Mouse (Mus musculus): ENCODE results near the gene Il5ra.
A peak's percentile ranks its signal among the peaks of the same experiment; 100 is the strongest.

Gene Il5ra

DNA sequence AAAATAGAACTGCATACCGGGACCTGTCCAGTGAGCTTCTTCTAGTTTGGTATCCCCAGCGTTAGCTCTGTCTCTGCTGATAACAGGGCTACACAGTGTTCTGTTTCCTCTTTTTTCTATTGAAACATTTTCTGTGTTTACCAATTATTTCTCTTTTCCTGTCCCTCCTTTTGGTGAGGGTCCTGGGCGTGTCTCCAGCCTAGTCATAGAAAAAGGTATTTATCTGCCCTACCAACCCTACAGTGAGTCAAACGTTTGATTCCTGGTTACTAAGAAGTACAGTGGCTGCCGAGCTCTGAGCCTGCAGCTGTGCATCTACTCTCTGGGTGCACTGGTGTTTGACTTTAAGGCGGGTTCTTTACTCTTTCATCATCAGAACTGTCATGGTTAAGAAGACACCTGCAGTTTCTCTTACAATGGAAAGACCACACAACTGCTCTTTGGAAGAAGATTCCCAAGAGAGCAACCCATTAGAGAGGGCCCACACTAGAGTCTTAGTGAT is at the start of gene Il5ra:
Gene Il5ra, minus strand, starts transcription at position 151 of the 502 bp plus-strand sequence.
- no peak for DNase-seq (ENCODE audit: low read depth)

DNA sequence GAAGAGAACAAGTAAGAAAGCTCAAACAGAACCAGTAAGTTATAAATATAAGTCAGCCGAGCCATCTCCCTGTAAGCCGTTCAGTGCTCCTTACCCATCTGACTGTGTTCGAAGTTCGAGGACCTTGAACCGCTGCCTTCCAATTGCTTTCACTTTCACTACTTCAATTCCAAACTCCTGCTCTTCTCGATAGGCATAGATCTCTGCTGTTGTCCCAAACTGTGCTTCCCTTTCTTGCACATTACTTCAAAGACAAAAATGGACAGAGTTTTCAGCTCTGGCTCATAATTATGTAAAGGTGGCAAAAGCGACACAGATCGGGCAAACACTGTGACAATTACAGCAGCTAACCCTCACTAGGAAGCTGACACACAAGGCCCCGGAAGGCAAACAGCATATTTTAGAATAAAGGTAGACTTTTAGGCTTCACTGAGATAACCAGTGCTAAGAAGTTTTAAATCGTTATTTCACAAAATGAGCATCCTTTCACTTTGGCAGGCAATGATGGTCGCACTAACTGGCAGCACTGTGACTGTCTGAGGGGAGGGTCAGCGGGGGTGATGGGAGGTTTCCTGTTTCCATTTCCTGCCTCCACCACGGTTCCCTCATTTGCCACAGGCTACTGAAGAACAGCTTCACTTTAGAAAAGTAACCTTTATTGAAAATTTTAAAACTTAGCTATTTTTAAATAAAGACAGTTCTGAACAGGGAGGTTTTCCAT is 45.4 kb upstream of the Il5ra start:
- no peak for DNase-seq (ENCODE audit: low read depth)

DNA sequence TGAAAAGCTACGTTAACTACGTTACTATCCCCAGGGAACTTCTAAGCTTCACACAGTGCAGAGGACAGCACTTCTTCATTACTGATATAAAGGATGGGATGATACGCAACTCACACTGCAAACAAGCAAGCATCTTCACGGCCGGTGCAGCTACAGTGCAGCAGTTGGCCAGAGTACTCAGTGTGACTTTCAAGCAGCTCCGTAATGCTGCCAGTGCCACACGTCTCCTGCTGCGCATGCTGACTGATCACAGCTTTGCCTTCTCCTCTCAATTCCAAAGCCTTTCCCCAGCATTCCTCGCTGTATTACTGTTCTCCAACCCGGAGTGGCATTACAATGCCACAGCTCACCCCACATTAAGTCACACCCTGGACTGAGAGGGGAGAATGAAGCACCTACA is 44.8 kb upstream of the Il5ra start:
- no peak for DNase-seq (ENCODE audit: low read depth)

DNA sequence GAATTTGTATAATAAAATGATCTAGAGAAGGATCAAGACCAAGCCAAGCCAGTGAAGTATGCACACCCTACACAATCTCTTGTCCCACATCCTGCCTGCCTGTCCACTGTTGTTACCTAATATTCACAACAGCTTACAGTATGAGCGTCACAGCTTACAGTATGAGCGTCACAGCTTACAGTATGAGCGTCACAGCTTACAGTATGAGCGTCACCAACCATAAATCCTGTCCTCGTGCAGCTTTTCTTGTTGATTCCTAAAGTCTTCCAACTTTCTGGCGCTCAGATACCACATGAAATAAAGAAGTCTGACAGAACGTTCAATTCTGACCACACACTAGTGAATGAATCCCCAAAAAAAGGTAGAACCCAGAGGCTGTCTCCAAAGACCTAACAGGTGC is 44.3 kb upstream of the Il5ra start:
- DNase-seq (ENCODE audit: low read depth): no peak

DNA sequence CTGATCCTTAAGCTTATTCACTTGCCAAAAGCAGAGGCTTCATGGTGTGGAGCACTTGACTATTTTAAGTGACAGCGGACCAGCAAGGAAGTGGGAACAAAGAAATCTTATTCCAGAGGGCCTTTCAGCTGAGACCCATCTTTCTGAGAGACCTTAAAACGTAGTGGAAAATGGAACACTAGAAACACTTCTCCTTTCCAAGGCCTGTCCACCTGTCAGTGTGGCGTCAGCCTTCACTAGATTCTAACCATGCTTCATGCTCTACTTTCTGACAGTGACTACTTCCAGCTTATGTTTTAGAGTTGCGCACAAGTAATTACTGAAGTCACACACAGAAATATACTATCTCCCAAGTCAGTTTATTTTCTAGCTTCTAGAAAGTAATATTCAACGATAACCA is 43.6 kb upstream of the Il5ra start:
- no peak for DNase-seq (ENCODE audit: low read depth)

DNA sequence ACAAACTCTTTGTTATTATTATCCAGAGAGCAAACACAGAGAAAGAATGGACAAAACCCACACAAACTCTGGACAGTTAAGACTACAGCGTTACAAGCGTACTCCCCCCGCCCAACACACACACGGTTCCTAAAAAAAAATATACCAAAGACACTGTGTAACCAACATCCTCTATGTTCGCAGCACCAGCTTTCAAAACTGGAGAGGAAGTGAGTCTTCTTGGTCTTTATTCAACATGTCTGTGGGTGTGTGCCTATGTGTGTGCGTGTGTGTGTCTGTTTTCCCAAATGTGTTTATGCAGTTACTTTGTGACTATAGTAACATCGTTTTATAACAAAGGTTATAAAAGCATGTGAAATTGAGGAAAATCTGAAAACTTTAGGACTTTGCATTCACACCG is 42.6 kb upstream of the Il5ra start:
- no peak for DNase-seq (ENCODE audit: low read depth)

DNA sequence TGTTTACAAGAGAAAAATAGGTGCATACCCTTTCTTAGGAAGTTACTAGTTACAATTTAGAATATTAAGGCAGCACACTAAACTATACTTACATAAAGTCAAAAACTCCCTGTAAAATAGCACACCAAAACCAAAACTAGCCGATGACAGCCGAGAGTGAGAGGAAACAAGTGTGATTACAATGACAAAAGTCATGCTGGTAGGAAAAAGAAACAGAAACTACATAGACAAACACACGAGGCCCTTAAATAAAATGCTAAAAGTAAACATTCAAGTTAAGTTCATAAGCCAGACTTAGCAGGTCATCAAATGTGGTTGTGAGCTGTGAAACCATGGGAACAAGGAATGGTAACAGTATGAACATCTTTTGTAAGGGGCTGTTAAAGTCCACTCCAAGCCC is 38.3 kb upstream of the Il5ra start:
- no peak for DNase-seq (ENCODE audit: low read depth)

DNA sequence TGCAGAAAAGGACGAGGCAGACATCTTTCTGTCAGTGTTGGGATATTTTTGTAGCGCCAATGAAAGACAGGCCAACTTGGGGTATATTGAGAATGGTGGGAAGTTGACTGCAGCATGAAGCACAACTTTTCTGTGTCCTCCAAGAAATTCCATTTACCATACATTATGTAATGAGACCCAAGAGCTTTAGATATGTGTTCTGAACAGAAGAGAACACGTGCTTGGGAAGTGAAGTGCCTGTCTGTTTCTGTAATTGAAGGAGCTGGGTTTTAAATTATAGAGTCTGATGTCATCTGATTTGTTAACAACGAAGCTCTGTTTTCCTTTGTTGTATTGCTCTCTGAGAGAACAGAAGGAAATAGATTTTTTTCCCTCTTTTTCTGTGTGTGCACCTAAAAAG is 21.2 kb upstream of the Il5ra start:
- no peak for DNase-seq (ENCODE audit: low read depth)

DNA sequence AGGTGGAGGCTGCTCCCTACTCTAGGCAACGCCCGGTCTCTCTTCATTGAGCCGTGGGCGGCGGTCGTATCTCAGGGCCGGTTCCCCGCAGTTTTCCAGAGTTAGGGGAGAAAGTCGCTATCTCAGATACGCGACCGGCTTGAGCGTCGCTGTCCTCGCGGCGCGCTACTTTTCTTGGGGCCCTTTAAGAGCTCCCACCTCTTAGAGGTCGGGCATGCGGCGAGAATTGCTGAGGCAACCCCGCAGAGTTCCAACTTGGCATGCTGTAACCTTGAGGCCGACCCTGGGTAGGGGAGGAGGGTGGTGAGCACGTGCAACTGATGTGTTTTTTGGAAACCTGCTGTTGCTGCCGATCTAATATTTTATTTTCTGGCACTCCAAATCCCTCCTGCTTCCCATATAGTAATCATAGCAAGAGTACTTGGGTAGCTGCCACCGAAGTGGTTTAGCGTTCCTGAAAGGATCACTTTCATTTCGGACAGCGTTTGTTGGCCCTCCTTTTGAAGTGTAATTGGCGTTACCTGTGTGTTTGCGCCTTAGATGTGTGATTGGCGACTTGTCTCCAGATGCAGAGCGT is 20.5 kb upstream of the Il5ra start:
- DNase-seq (ENCODE audit: low read depth): peak; percentile 38

DNA sequence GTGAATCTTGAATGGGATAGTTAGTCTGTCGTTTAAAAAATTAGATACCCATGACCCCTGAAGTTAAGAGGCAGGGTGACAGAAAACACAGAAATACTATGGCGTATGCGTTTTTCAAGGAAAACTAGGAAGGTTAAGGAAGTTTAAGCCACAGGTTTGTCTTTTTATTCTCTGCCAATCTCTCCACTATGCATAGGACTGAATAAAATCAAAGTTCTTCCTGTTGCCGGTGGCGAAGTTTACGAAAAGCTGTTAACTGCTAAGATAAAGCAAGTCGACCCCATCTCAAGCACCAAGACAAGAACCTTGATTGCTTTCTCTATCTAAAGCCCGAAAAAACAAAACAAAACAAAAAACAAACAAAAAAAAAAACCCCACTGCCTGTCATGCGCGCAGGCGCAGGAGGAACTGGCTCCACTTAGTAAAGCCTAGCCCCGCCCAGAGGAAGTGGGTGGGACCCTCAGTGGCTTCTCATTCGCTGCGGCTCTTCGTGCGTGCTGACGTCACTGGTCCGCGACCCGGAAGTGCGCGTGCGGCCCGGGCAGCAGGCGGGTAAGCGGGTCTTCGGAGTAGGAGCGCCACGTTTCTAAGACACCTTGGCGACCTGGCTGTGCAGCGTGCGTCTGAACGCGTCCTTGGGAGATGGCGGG is 19.9 kb upstream of the Il5ra start, which contains the start of gene Trnt1:
Gene Trnt1, plus strand, starts transcription at position 481 of the 650 bp plus-strand sequence.
- DNase-seq (ENCODE audit: low read depth): peak; percentile 99

DNA sequence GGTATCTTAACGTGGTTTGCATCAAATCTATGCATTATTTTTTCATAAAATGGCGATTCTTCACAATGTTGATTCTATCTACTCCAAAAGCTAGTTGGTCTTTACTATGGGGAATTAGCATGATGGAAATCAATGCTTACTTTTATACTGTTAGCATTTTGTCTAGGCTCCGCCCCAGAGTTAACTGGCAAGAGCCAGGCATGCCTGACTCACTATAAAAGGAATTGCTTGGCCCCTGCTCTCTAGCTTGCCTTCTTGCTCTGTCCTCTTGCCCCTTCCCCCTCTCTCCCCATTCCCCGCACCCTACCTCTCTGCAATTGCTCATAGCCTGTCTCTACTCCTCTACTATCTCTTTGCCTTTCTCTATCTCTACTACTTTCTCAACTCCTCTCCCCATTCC is 17.9 kb upstream of the Il5ra start:
- DNase-seq (ENCODE audit: low read depth): peak; percentile 62

DNA sequence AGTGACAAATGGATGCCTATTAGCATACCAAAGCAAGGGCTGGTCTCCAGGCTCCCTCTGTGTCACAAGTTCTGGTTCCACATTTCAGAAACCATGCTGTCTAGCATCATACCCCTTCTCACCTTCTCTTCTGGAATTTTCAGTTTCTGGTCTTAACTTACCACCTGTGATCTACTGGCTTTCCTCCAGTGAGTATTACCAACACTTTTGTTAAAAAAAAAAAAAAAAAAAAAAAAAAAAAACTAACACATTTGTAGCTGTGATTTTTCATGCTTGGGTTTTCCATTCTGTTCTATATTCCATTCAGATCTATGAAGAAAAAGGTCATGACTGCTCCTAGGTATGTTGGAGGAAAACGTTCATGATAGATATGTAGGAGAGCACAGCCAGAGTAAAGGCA is 17.1 kb upstream of the Il5ra start:
- no peak for DNase-seq (ENCODE audit: low read depth)

DNA sequence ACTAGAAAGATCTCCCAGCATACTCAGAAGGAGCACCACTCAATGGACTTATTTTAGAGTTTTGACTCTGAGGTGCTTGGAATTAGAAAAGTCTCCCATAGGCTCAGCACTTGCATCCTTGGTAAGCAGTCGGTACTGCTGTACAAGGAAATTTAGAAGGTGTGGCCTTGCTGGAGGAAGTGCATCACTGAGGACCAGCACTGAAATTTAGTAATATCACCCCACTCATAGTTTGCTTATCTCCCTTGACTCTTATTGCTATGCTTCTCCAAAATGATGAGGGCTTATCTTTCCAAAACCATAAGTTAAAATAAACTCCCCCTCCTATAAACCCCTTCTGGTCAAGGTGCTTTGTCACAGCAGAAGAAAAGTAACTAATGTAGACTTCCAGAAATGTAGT is 12.6 kb upstream of the Il5ra start:
- no peak for DNase-seq (ENCODE audit: low read depth)

DNA sequence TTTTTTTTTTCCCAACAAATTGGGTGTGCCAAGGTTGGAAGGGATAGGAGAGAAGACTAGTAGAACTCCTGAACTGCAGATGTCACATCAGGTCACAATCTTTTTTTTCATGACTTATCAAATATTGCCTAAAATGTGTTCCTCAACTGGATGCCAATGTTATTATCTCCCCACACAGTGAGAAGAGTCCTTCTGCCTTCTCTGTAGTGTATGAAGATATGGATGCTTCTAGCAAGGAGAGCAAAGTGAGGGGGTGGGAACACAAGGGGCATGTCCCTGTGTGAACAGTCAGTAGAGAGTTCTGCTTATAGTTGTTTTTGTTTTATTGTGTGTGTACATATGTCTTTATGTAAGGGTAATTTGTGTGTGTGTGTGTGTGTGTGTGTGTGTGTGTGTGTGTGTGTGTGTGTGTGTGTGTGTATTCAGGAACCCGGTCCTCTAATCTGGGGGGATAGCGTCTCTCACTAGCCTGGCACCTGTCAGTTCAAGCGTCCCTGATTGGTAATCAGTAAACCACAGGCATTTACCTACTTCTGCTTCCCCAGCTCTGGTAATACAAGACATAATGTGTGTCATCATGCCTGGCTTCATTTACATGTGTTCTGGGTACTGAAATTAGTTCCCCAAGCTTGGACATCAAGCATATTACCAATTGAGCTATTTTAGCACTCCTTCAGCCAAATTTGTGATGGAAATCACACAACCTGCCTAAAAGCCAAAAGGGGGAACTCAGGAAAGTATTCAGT is 11.8 kb upstream of the Il5ra start:
- DNase-seq (ENCODE audit: low read depth): no peak

DNA sequence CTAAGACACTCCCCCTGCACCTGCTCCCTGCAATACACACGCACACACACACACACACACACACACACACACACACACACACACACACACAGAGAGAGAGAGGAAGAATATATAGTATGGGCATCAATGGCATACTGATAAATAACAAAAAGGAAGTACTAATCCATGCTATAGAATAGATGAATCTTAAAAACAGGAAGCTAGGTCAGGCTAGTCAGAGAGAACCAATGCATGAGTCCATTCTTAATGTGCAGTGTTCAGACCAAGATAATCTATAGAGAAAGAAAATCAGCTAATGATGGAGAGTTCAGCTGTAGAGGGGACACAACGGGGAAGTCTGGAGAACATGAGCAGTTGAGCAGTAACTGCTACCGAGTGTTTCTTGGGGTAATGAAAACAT is 9.5 kb upstream of the Il5ra start:
- no peak for DNase-seq (ENCODE audit: low read depth)

DNA sequence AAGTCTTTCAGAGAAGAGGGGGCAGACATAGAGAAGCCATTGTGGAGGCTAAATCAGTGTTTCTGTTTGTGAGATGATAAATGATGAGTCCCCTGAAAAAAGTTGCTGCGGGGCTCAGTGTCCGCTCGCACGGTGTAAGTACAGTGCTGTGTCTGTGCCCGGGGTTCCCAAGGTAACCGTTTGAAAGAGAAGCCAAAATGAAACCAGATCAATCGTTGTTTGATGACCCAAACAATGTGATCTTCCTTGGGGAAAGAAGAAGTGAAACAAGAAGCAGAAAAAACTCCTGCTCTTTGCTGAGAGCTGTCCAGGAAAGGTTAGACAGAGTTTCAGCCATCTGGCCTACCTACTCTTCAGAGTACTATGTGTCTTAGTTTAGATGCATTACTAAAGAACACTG is 1.5 kb upstream of the Il5ra start:
- DNase-seq (ENCODE audit: low read depth): no peak

DNA sequence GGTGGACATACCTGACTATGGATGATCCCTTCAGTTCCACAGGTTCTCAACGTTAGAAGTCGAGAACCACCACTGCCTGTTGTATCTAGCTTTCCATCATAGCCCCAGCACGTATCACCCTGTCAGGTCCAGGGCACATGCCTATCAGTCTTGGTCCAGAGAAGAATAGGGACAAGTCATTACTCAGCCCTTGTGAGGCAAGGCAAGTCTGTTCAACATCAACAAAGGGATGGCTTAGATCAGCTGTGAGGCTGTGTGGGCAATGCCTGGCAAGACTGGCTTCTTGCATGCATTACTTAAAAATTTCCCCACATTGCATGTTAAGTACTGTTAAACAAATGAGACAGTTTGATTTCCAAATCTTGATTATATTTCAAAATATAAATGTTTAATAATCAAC is 1.0 kb downstream of the Il5ra start:
- no peak for DNase-seq (ENCODE audit: low read depth)

DNA sequence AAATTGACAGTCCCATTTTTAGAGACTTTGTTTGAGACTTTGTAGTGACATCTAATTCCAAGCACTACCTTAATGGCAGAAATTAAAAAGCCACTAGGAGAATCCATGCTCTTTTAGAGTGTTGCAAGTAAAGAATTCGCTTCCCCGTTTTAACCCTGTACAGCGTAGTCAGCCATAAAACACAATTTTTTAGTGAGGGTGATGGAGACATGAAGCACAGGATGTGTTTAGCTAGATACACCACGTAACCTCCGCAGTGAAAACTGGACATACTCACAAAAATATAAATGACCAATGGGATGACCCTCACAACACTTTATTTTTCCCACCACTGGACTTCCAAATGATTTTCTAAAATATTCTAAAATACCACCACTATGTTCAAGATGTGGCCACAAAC is 1.6 kb downstream of the Il5ra start:
- no peak for DNase-seq (ENCODE audit: low read depth)

DNA sequence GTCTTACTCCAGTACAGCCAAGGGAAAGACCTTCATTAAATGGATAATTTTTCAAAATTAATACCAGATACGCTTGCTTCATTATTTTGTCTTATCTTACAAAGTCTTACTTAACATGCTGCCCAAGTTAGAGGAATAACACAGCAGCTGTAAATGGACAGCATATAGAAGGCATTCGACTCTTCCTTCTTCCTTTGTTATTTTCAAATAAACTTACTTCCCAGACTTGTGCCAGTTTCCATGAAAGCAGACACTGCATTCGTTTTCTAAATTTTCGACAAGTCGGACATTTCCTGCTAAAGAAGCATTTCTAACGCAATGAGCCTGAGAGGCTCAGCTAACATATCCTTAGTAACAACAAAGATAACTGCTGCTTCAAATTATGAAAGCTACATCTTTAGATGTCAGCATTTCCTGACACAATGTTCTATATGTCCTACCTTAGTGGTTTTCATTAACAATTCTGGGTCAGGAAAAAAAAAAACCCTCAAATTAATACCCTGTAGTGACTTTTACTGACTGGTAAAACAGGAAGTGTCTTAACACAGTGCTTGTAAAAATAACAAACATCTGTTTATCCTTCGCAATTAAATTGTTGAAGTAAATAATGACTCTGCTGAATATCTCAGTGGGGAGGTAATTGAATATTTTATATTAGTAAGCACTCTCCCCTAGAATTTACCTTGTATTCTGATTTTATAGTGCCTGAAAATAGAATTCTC is 3.0 kb downstream of the Il5ra start:
- no peak for DNase-seq (ENCODE audit: low read depth)

DNA sequence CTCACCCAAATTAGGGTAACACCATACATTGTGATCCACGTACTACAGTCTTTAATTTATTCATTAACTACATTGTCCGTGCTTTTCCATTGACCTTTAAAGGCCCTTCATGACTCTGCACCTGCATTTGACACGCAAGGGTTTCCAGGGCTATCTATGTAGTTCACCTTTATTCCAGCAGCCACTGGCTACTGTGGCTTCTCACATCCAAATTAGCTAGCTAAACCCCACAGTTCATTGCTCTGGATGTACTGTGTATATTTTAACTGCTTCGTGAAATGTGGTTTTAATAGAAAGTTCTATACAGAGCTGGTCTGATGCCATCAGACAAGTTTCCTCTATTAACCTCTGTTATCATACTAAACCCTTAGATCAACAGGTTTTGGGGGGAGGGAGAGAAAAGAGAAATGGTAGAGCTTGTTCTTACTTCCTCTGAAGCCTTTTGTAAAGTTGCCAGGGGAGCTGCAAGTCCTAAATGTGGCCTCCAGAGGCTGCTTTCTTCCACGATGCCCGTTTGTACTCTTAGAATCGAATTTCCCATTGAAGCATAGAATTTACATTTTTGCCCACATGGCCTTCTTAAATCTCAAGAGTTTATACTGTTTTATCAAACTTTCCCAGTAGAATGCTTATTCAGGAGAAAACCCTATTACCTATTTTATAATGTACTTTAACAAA is 5.1 kb downstream of the Il5ra start:
- no peak for DNase-seq (ENCODE audit: low read depth)

DNA sequence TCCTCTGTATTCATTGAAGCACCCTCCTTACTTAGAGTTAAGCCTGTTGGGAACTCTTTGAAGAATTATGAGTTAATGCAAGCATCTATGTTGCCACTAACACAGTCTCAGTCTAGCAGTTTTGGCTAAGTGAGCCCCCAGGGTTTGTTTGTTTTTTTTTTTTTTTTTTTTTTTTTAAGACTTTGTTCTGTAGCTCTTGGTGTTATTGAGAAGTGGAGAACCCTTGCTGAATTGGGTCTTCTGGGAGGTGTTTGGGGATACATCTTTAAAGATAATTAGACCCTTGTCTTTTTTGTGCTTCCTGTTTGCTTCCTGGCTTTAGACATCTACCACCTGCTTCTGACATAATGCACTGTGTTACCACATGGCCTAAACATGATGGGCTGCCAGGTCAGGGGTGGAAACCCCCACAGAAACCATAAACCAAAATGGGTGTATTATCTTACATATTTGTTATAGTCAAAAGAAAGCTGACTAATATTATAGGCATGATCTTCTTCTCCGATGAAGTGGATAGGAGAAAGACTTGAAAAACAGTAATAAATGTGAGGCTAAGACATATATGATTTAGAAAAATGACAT is 8.5 kb downstream of the Il5ra start:
- DNase-seq (ENCODE audit: low read depth): no peak
